Mouse (Mus musculus): ENCODE results near the gene Gabbr2.

Gabbr2 gene

DNA sequence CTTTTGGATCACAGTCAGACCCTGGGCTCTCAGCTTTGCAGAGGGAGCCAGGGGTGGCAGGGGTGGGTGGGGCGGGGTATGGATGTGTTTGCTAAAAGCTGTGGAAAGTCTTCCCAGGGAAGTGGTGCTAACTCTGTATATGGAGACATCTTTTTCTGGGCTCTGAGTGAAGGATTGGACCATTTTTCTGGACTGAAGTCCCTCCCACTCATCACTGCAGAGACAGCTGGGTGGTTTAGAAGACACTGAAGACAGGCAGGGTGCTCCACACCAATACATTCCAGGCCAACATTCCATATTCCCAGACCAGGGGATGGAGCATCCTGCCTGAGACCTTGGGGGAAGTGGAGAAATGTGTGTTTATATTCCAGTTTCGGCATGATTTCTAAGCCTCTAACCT is 125.6 kb downstream of the Gabbr2 start:
- no peak for DNase-seq (ENCODE audit: extremely low spot score, low spot score)

DNA sequence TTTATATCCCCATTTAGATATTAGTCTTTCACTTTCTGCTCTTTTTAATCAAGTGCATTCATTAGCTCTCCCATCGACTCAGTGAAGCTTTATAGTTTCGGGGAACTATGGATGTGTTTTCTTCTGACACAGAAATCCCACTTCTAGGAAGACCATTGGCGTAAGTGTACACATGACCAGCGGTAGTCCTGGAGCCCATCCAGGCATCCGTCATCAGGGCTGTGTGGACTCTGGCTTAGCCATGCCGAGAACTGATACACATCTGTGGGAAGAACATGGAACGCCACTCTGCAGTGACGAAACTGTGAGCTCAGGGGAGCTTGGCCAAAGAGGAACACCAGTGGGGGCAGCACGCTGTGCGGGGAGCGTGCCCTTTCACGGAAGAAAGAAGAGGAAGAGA is 128.0 kb downstream of the Gabbr2 start:
- DNase-seq (ENCODE audit: extremely low spot score, low spot score), result no peak

DNA sequence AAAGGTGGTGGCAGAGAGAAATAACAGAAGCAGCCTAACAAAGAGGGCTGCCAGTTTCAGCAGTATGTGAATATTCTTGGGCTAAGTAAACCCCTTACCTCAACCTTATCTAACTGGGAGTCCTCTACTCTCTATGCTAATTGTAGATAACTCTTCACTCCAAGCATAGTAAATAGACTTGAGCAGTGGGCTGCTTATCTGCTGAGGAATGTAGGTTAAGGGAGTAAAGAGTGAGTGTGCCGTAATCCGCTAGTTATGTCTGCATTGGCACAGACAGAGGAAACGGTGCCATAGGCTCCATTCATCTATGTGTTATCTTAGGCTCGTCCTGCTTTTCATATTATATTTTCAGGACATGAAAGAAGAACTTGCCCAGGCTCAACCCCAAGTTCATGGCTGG is 129.0 kb downstream of the Gabbr2 start:
- no peak for DNase-seq (ENCODE audit: extremely low spot score, low spot score)

DNA sequence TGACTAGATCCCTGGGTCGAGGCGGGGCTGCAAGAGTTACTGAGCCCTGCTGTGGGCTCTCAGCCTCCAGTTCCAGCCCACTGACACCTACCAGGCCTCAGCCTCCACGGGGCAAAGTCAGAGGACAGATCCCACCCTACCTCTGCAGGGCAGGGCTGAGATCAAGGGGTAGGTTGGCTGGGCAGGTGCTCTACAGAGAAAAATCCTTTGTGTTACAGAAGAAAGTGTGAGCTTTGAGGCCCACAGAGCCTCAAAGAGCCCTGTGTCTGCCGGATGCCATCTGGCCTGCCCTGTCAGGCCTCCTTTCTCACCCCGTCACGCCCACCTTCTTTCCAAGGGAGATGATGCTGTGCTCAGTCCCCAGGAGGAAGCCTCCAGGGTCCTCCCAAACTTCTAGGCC is 131.1 kb downstream of the Gabbr2 start:
- no peak for DNase-seq (ENCODE audit: extremely low spot score, low spot score)

DNA sequence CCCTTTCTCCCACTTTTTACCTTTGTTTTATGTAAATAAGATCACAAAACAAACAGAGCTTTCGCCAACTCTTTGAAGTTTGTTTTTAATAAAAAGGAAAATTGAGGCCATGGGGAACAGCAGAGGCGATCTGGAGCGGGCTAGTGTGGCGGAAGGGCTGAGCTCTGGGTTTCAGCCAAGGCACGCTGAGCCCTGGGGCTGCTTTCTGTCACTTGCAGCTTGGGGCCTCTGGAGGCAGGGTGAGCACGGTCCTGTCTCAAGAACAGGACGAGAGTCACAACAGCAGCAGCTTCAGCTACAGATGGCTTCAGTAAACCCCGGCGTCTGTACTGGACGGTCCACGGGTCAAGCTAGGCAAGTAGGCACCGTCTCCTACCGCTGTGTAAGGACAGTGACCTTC is 132.8 kb downstream of the Gabbr2 start:
- peak; percentile 22 for DNase-seq (ENCODE audit: extremely low spot score, low spot score)

DNA sequence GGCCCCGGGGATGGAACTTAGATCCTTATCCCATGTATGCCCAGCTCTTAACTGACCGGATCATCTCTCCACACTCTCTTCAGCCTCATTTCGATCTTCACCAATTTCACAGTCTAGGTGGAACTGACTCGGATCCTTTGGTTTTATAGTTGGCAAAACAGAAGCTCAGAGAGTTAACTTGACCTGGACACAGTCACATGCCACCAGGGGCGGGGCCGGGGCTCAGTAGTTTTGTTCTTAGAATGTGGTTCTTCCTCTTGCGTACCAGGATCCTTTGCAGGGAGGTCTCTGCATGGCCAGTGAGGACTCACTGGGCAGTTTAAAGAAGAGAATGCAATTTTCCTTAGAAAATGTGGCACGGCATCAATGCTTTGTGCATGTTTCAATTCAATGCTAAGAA is 135.5 kb downstream of the Gabbr2 start:
- DNase-seq (ENCODE audit: extremely low spot score, low spot score), result no peak

DNA sequence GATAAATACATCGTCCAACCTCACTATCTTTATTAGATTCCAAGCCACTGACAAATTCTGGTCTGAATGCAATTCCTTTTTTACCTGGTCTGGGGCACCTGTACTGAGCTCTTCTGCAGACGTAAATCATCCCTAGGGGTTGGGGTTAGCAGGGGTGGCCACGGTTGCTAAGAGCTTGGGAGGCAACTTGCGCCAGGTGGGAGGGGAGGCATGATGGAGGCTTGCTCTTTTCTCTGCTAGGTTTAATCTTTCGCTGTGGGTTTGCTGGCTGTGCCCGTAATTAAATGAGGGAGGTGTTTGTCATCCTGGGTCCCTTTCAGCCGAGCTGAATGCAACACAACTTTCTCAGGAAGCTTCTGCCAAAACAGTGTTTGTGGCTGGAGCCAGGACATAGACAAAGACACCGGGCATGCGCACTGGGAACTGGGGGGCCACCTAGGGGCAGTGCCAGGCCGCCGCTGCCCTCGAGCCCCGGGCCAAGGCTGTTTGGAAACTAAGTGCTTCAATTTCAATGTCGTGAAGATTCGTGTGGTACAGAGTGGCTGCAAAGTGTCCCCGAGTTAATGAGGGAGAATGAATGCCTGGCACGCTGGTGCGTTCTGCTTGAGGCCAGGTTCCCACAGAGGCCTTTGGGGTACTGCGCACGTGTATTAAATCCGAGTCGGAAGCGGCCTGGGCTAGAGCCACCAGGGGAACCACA is 136.8 kb downstream of the Gabbr2 start:
- DNase-seq (ENCODE audit: extremely low spot score, low spot score), result no peak

DNA sequence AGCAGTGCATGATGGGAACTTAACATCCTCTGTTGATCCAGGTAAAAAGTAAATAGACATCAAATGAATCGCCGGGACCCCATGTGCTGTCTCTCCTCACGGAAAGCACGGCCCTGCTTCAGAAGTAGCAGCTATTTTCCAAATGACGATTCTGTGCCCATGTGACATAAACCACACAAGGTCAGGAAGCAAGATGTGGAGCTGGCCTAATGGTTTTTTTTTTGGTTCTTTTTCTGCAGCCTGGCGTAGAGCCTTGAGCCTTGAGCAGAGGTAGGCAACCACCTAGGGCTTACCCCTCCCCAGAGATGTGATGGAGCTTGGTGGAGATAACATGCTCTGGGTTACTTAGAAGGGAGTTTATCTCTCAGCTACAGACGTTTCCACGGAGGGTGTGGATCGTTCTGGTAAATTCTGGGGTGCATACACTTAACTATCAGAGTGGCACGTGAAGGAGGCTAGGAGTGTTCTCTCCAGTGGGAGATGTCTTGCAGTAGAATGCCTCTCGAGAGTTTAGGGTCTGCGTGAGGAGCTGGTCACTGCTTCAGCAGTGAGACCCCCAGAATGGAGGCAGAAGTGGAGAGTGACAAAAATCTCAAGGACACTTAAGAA is 137.7 kb downstream of the Gabbr2 start:
- no peak for DNase-seq (ENCODE audit: extremely low spot score, low spot score)

DNA sequence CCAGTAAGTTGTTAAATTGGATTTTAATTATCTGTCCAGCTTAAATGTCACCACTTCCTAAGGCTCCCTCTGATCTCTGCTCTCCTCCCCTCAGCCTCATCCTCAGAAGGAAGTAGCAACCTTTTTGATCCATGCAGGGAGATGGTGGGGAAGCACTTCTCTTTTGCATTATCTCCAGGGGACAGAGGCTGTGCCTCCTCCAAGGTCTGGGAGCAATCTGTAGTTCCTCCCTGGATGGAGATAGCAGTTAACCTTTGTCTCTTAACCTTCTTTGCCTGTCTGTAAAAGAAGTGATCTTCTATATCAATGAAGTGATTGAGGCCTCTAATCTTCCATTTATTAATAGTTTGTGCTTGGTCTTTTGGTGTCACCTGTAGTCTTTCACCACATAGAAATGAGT is 143.9 kb downstream of the Gabbr2 start:
- no peak for DNase-seq (ENCODE audit: extremely low spot score, low spot score)

DNA sequence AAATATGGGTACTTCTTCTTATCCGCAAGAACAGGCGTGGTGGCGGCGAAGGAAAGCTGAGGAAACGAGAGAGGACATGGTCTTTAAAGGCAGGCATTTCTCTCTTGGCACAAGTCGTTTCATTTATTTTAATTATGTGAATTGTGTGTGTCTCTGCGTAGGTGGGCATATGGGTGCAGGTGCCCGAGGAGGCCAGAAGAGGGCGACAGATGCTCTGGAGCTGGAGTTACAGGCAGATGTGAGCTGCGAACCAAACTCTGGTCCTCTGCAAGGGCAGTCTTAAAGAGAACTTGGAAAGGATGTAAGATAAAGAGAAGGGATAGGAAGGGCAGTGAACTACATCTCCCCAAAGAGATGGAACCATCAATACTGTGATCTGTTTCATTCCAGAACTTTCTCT is 145.3 kb downstream of the Gabbr2 start:
- DNase-seq (ENCODE audit: extremely low spot score, low spot score), result no peak

DNA sequence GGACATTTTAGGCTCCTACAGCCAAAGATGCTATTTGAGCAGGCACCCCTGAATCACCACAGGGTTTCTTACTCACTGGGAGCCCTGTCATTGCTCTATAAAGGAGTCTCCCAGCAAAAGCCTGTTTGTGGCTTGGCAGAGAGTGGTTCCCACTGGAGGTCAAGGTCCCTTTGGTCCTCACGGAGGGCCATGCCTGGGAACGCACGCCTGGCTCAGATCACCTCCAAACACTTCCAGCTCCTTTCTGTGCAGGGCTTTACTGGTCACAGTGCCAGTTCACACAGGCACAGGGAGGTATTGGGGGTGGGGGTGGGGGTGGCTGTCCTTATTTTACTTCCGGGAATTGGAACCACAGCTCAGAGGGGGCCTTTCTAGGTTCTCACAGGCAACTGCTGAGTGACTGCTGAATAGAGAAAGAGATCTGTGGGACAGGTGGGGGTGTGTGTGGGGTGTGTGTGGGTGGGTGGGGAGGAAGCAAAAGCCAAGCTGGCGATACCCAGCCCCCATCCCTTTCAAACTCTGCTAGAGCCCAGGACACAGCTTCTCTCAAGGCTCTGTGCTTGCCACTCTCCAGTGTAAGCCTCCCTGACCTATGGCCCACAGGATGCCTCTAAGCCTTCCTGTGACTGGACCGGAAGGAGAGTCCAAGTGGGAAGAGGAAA is 146.6 kb downstream of the Gabbr2 start:
- no peak for DNase-seq (ENCODE audit: extremely low spot score, low spot score)

DNA sequence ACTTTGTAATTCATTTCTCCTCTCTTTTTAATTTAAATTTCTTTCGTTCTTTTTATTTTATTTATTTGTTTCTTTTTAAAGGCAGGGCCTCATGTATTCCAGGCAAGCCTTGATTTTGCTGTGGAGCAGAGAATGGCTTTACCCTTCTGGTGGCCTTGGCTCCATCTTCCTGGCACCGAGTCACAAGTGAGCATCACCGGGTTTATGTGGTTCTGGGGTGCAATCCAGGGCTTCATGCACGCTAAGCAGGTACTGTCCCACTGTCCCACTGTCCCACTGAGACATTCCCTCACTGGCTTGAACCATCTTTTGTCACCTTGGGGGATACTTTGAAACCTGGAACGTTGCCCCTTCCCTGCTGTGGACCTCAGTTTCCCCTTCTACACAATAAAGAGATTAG is 147.1 kb downstream of the Gabbr2 start:
- no peak for DNase-seq (ENCODE audit: extremely low spot score, low spot score)

DNA sequence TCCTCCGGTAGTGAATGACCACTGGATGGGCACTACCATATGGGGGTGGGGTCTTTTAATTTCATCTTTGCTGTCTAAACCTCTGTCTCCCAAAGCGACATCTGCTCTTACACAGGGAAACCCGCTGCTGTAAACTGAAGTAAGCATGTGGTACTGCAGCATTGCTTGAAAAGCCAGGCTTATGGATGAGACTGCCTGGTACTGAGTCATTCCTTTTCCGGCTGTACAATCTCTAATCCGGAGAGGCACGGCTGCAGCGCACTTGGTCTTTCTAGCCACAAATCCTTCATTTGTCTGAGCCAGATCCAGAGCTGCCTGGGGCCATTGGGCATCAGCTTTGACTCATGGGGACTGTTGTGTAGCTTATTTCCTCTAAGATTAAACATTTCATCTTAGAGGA is 149.1 kb downstream of the Gabbr2 start:
- no peak for DNase-seq (ENCODE audit: extremely low spot score, low spot score)

DNA sequence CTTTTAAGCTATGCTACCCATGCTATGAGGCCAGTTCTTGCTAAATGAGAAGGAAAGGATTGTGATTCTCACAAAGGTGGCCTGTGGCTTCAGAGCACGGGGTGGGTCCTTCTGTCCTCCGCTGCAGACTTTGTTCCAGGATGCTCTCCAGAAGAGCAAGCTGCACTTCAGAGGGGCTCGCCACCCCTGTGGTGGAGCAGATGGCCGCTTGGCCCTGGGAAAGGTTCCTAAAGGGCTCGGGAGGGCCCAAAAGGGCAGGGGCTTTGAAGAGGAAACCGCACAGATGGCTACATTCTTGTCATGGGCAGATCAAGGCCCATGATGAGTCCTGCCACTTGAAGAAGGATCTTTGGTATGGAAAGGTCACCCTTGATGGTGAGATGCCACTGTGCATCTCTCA is 151.5 kb downstream of the Gabbr2 start:
- no peak for DNase-seq (ENCODE audit: extremely low spot score, low spot score)

DNA sequence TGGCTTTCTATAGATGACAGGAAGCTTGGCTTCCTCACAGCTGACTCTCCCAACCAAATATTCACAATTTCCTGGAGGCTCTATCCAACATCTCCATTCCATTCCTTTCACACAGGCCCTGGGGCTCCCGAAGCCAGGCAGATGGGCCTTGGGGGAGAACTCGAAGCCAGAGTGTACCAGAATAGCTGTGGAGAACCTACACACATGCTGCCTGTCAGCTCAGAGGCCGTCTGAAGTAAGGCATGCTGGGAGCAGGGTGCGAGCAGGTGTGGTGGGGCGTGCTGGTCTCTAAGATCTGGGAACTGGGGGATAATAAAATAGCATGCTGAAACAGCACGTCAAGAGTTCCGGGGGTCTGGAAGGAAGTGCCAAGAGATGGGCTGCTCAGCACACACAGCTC is 154.3 kb downstream of the Gabbr2 start:
- DNase-seq (ENCODE audit: extremely low spot score, low spot score), result no peak

DNA sequence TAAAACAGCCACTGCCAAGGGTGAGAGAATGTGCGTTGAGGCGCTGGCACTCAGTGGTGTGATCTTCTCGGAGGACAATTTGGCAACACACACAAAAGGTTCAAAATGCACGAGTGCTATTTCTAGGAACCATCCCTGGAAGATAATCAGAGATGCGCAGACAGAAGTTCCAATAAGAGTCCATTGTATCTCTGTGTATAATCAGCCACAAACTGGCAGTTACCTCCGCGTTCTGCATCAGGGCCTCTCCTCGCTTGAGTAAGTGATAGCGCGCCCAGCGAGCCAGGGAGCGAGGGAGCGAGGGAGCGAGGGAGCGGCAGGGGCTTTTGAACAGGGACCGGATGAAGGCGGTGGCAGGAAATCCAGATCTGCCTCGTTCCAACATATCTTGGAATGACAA is 155.6 kb downstream of the Gabbr2 start:
- DNase-seq (ENCODE audit: extremely low spot score, low spot score), result no peak

DNA sequence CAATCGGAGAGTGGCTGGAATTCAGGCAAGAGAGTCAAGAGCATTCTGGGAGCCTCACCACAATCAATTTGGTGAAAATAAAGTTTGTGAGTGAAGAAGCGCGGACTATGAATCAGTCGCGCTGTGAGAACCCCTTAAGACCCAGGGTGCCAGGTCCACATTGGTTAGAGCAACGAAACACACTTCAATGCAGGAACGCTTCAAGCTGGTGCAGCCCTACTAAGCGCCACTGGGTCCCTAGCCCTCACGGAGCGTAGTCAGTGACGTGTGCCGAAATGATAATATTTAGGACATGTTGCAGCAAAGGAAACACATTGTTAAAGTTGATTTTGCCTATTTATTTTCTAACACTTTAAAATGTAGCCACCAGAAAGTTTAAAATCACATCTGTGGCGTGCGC is 156.6 kb downstream of the Gabbr2 start:
- no peak for DNase-seq (ENCODE audit: extremely low spot score, low spot score)

DNA sequence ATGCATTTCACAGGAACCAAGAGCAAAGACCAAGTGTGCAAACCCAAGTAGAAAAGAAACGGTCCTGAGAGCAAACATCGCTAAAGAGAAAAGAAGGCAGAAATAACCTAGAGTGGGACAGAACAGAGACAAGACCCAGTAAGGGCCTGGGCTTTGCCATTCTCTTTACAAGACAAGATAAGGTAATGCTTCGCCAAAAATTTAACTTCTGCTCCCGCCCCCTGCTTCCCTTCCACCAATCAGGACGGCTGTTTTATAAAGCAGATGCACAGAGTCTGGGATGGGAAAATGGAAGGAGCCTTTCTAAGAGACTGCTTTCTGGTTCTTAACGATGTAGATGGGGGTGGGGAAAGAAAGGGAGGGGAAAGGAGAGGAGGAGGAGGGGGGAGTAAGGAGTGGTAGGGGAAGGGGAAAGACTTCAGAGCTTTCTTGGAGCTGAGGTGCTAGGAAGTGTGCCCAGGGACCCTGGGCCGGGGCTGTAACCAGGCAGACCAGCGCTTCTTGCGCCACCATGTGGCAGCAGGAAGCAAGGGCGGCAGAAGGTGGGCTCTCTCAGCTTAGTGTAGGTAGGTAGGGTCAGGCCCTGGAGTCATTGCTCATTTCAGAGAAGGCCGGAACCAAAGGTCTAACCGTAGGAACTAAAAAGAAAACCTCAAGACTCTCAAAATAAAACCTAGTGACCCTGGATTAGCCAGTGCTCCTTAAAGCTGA is 158.7 kb downstream of the Gabbr2 start:
- peak; percentile 30 for DNase-seq (ENCODE audit: extremely low spot score, low spot score)

DNA sequence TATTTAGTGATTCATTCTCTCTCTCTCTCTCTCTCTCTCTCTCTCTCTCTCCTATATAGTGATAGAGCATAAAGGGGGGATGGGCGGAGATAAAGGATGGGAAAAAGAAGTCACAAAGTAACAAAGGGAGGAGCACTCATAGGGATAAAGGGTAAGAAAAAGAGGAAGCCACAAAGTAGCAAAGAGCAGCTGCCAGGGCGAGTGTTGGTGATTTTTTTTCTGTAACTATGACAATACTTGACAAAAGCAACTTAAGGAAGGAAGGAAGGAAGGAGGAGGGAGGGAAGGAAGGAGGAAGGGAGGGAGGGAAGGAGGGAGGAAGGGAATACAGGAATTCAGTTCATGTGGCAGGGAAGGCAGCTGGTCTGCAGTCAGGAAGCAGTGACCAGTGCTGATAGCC is 162.0 kb downstream of the Gabbr2 start:
- no peak for DNase-seq (ENCODE audit: extremely low spot score, low spot score)

DNA sequence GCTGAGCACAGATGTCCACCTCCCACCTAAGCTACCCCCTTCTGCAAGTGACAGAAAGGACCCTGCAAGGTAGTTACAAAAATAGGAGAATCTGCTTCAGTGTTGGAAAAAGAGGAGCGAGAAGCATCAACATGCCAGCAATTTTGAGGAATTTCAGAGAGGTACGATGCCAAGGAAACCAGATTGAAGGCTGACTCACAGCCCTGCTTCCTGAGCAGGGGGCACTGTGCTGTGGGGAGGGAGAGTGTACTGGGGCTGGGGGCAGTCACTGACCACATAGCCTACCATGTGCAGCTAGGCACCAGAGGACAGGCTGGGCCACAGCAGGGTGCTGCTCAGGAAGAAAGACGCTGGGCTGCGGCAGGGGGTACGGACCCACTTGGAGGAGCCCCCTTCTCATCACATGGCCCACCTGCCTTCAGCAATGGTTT is 163.5 kb downstream of the Gabbr2 start:
- no peak for DNase-seq (ENCODE audit: extremely low spot score, low spot score)

DNA sequence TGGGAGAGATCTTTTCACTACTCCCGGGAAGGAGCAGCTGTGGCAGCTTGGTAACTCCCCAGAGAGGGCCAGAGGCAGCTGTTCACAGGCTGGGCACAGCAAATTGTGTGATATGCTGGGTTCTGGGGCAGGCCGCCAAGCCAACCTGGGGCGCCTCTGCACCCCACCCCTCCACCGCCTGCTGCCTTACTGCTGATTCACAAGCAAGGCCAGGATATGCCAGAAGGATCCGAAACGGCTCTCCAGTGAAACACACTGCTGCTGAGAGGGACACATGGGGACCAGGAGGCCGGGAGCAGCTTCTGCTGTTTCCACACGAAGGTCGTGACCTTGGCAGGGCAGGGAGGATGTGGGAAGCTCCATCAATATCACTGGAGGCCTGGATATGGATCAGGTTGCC is 164.2 kb downstream of the Gabbr2 start:
- DNase-seq (ENCODE audit: extremely low spot score, low spot score), result peak; percentile 51

DNA sequence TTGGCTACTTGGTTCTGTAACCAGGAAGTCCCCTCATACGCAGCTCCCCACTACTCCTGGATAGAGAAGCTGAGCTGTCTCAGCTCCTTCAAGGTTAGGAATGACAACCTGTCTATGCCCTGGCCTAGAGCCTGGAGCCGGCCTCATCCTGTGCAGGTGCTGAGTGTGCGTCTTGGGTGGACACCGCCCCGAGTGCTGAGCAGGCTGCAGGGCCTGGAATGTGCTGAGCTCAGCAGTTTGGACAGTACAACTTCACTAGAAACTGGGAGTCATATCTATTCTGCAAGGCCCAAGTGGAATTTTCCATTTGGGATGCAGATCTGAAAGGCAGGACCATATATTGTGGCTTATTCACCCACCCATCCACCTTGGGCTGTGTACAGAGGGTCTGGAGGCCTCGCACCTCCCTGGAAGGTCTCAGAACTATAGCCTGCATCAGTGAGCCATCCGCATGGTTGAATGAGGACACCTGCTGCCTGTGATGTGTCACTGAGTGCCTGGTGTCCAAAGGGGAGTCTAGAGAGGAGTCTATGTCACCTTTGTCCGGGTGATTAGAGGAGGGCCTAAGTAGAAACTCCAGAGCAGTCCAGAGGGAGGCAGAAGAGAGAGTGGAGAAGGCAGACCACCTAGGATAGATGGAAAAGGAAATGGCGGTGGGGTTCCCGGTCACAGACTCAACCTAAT is 165.7 kb downstream of the Gabbr2 start:
- DNase-seq (ENCODE audit: extremely low spot score, low spot score), result no peak

Measured in neural tube, embryonic 10.5 days (tissue).